Mouse (Mus musculus): ENCODE data around the gene Slc12a7.

DNA sequence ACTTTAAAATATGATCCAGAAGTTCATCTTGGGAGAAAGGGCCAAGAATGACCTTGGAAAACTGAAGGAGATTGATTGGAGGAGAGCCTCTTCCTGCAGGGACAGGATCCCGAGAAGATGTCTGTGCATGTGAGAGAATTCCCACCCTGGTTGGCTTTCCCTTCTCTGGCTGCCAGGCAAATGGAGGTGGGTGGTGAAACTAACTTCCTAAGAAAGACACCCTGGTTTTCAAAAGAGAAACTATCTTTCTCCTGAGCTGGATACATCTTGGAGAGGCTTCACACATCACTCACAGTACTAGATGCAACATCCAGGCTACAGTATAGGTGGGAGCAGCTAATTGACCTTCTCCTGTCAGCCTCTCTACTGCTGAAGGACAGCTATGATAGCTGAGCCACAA, 2.0 kb upstream of the Slc12a7 start:
- TF ChIP-seq CTCF (IDR thresholded peaks at IDR 0.05; ENCODE audit: low read depth) (no peak), EP300 (IDR thresholded peaks at IDR 0.05; ENCODE audit: low read depth) (no peak)
